Mouse (Mus musculus) ovary, postnatal 14 days (tissue): ENCODE measurements at regions not wholly inside any gene's neighbourhood (a gene's known extent, or its start where the extent isn't known, plus 50 kb on each side); places are given as distances from the start of the nearest gene placed in this dataset.

Source experiments
- DNase-seq: peaks from one replicate; pipeline ENCODE4 v3.0.0; 2022; ENCODE audit warnings: low spot score

DNA sequence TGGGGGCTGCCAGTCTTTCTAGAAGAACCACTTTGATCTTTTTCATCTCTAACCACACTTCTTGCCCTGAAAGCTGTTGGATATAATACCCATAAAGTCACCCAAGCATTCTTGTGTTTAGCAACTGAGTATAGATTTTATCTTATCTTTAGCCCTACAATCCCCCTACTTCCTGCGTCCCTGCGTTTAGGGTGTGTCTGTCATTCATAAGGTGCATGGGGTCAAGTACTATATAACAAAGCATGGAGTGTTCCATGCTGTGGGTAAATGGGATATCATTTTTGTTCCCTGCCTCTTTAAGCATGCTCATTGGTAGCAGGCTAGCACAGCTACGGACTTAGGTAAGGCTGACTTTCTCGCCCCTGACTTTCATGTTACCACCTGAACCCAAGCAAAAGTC lies 122.5 kb upstream of the Twist2 start:
- no peak for DNase-seq

DNA sequence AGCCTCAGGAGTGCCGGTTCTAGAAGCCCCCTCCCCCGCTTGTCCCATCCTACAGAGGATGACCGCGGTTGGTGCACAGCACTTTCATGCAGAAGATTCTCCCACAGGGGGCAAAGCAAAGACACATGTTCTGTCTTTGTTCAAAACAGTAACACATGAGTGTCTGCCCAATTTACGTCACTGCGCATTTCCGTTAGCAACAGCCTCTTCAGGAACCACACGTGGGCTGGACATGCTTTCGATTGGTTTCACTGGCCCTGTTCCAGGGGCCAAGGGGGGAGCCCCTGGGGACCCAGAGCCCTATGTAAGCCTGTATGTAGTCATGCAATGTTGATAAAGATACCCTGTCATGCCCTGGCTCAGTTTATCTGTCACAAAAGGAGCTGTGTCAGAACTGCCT lies 116.2 kb upstream of the Twist2 start:
- DNase-seq, result no peak

DNA sequence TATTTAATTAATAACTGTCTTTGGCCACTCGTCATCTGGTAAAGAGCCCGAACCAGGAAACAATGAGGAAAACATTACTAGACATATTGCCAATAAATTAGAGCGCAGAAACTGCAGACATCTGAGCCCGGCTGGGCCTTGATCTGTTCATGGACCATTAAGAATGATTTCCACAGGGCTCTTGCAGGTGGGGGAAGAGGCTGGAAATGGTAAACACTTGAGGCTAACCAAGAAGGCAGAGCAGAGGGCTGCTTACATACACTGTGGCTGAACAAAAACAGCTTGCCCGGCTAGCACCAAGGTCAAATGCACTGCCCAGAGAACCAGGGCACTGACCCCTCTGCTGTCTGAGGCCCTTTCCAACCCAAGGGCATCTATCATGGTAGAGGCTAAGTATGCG lies 115.5 kb upstream of the Twist2 start:
- no peak for DNase-seq

DNA sequence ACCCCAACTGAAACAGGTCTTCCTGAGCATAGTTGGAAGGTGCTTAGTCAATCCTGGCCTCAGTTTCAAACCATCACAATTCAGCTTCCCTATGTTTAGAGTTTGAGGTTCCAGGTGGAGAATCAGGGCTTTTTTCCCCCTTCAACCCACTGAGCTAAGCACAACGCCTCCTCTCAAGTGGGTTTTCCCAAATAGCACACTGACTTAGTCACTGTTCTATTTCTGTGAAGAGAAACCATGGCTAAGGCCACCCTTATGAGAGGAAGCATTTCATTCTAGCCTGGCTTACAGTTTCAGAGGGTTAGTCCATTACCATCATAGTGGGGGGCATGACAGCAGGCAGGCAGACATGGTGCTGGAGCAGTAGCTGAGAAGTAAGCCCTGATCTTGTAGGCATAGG lies 109.7 kb upstream of the Twist2 start:
- no peak for DNase-seq

DNA sequence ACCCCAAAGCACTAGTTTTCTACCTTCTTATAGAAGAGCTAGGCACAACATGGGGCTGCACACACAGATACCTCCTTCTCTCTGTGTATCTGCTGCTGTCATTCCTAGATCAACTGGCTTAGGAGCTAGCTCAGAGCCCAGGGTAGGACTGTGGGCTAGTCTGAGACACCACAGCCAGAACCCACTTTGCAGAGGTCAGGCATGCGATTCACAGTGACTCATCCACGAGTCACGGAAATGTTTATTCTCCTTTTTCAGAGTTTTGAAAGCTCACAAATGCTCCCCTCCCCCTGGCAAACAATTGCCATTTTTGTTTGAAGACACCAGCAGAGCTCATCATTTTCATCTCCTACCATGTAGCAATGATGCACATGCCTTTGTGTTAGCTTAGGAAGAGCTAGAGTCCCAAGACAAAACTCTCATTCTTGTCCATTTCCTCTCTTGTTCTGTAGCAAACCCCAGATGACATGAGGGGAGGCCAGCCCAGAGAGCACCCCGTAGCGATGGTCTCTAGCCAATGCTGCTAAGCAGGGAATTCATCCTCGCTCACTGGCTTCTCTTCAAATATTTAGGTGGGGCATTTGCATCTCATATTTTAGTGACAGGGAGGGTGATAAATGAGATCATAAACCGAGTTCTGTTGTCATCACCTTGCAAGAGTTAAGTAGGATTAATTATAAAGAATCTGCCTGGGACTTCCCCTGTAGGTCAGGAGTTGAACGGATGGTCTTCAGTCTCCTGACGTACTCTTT lies 108.4 kb upstream of the Twist2 start:
- no peak for DNase-seq

DNA sequence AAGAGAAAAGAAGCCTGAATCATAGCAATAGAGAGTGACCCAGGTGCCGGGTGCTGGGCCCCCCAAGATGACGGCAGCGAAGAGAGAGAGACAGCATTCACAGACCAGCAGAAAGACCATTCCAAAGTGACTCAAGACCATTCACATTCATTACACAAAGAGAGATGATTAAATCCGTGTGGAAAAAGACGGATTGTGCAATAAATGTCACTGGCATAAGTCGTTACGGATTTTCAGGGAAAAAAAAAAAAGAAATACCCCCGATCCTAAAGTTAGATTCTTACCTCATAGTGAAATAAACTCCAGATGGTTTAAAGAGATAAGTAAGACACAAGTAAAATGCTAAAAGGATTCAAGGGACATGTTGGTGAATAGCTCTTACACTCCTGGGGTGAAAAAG lies 104.2 kb upstream of the Twist2 start:
- DNase-seq, result no peak

DNA sequence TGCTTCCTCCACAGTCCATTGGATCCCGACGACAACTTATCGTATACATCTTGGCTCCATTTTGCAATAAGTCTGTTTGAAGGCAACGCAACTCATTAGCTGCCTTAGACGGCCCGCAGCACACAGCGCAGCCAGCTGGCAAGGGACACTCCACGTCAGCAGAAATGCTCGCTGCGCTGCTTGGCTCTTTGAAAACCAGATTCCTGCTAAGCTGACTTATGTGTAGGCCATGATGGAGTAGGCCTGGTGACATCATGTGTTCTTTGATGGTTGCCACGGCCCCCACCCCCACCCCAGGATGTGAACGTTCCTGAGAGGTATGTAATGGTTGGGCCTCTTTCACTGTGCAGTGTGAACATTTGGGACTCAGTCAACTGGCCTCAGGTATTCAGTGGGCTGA lies 99.8 kb upstream of the Twist2 start:
- no peak for DNase-seq

DNA sequence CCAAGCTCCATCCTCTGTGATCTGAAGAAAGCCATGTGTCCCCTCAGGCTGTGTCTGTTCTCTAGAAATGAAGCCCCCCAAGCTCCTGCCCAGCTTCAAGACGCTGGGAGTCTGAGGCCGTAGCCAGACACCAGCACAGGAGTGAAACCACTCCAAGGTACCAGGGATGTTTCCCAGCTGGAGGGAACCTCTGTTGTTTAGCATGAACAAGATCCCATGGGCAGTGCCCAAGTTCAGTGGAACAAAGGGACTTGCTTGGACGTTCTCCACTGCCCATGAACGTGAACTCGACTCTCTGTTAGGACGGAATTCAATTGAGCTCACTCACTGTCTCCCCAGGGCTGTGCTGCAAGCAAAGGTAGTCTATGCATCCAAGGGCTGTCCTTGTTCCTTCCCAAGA lies 99.2 kb upstream of the Twist2 start:
- DNase-seq, result no peak

DNA sequence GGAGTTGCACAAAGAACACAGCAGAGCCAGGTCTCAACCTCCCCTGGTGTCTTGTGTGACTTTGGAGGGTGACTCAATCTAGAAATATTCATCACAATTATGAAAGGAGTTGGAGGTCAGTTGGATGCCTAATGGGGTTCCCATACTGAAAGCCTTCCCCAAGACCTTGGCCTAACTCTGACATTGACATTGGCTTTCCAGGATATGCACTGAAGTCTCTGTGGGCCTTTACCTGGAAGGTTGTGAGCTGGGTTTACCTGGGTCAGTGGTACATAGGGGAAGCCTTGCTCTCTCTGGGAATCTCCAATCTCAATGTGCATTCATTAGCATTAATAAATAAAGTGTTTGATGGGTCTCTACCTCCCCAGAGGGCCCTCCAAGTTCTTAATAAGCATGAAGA lies 98.5 kb upstream of the Twist2 start:
- no peak for DNase-seq

DNA sequence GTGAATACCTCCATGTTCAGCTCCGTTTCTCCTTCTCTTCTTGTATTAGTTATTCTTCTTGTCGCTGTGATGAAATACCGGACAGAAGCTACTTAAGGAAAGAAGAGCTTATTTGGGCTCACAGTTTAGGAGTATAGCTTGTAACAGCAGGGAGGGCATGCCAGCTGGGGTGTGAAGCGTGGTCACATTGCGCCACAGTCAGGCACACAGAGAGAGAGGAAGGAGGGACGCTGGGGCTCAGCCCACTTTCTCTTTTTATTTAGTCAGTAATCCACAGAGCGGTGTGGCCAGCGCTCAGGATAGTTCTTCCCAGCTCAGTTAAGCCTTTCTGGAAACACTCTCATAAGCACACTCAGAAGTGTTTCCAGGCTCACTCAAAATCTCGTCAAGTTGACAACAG lies 95.8 kb upstream of the Twist2 start:
- no peak for DNase-seq

DNA sequence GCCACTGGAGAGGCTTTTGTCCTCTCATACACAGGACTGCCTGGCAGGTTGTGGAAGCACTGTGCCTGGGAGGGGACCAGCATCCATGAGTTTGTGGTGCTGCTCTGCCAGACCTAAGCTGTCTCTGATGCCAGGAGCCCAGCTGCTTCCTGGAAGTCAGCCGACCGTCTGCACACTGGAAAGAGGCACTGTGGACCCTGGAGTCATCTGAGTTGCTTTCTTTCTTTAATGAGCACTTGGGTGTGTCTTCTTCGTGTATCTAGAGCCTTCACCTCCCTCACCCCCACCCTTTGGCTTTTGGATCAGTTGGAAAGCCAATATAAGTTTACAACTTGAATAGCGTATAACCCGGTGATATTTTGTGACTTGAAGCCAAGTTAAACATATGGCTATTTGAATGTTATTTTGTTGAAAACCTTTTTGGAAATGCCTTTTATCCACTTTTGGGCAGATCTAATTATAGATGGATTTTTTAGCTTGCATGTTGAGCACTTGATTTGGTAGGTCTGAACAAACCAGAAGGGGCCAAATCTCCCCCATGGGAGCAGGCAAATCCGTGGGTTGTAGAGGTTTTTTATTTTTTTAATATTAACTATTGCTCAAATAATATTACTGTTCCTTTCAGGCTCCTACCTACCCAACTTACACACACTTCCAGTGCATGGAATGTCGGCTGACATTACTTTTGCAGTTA lies 92.6 kb upstream of the Twist2 start:
- no peak for DNase-seq

DNA sequence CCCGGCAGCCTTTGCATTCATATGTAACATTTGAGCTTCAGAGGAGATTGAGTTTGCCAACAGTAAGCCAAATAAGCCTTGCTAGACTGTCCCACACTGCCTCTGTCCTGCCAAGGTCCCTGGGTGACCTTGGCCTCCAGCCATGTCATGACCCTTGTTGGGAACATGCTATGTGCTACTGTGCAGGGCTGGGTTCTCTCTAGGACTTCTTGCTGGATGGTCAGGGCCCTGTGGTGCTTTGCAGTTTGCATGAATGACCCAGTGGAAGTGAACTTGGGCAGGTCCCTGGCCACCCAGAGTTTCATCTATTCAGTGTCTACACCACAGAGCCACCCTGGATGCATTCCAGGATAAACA lies 92.0 kb upstream of the Twist2 start:
- DNase-seq, result no peak

DNA sequence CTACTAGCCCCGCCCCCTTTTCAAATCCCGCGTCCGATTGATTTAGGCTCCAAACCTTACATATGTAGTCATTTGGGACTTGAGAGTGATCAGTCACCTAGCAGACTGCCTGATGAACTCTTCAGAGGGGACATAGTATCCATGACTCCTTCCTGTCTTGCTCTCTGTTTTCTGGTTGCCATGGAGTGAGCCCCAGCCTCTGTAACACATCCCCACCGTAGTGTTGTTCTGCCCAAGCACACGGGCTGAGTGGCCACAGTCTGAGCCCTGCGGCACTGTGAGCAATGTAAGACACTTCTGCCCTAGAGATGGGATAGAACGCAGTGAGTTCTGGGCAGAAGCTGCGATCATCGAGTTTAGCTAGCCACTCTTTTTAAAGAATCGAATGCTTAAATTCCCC lies 88.1 kb upstream of the Twist2 start:
- DNase-seq, result no peak

DNA sequence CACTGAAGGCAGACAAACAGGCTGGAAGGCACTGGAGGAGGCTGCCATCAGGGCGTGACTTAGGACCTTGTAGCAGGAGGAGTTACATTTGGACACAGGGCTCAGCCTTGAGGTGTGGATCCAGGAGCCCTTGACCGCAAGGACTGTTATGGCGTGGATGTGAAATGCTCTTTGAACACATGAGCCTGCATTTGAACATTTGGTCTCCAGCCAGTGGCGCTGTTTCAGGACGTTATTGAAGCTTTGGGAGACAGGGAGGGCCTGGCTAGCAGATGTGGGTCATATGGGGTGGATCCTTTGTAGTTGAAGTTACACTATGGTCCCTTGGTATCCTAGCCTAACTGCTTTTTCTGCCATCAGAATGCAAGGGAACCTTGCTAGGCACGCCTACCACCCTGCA lies 87.0 kb upstream of the Twist2 start:
- no peak for DNase-seq

DNA sequence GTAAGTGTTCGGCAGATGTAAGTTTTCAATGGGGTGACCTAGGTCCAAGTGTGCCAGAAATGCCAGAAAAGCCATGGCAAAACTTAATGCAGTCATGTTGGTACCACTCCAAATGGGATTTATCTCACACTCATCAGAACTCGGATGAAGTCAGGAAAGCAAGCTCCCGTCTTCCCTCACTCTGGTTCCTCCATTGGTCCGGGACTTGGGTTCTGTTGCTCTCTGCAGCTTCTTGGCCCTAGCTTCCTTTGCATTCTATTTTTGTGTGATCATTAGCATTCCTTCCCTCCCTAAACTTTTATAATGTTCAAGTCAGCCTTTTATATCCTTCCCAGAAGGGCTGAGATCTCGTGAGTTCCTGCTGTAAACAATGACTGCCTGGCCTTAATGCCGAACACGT lies 85.9 kb upstream of the Twist2 start:
- DNase-seq, result no peak

DNA sequence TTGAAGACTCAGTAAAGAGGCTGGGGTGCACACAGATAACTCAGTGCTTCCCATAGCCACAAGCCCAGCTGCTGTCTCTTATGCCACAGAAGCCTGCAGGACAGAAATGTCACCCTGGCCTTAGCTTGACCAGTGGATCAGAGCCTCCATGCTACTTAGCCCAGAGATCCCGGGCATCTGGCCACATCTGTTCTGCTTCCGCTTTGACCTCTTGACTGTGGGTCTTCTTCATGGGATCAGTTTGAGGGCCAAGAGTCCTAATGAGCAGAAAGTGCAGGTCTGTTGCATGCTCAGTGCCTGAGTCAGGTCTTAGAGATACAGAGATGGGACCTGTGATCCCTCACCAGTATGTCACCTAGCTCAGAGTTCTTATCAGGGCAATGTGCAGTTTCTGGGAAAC lies 85.5 kb upstream of the Twist2 start:
- no peak for DNase-seq

DNA sequence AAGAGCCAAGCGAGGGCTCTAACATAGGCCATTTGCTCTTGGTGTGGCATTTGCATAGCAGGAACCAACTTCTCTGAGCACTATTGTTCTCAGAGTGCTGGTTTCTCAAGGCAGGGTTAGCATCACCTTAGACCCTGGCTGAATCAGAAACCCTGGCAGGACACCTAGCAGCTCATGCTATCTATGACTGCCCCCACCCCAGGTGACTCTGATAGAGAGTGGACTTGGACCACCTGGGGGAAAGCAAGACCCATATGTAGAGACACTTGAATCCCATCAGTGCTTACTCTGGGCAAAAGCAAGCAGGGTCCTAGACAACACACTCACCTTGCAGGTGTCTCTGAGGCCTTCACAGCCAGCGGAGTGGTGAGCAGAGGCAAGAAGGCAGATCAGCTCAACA lies 84.4 kb upstream of the Twist2 start:
- DNase-seq, result no peak

DNA sequence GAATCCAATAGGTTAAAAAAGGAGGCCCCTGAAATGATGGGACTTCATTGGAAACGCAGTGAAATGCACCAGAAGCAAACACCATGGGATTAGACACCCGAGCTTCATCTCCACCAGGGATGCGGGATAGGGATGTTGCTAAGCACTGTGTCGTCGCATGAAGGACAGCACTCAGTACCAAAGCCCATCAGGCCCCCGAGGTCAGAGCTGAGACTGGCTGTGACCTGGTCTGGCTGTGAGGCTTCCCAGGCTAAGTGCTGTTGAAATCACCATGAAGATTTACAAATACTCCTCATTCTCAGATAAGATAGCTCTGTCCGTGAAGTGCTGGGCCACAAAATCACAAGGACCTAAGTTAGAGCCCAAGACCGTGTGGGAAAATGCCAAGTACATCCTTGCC lies 83.3 kb upstream of the Twist2 start:
- DNase-seq, result no peak

DNA sequence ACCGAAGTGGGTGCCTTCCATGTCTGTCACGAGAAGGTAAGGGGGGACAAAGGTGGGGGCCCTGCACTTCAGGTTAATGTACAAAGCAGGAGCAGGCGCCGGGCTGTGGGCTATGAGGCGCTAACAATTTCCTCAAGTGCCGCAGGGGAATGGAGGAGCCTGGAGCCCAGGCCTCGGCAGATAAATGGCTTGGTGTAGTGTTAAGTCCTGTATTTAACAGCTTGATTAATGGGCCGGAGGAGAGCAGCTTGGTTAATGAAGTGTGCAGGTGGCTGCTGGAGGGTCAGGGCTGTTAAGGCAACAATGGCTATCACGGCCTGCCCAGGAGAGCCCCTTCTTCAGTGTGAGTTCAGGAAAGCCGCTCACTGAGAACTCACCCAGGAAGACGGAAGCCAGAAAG lies 72.0 kb upstream of the Twist2 start:
- DNase-seq, result no peak

DNA sequence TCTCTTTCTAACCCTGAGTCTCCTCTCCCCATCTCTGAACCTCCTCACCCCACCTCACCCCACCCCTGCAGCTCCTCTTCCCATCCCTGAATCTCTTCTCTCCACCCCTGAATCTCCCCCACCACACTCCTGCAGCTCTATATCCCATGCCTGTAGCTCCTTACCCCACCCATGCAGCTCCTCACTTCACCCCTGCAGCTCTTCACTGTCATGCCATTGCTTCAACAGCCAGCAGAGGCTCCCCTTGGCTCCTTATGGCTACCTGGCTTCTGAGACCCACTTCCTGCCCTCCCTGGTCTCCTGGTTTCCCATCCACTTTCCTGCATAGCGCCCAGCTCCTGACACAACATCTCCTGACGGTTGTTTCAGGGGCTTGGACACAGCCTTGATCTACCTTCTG lies 71.0 kb upstream of the Twist2 start:
- DNase-seq, result no peak

DNA sequence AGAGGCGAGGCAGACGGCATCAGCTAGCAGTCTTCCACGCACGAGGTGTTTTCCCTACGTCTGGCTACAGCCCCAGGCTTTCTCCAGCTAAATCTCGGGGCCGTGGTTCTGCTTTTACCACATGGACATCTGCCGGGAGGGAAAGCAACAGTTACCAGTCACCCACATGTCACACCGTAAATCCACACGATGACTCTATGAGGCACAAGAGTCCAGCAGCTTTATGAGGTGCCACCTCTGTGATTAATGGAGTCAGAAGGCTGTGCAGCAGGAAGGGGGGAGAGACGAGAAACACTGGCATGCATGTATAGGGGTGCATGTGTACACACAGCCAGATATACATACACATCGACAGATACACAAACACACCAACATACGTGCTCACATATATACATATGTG lies 69.6 kb upstream of the Twist2 start:
- DNase-seq, result no peak

DNA sequence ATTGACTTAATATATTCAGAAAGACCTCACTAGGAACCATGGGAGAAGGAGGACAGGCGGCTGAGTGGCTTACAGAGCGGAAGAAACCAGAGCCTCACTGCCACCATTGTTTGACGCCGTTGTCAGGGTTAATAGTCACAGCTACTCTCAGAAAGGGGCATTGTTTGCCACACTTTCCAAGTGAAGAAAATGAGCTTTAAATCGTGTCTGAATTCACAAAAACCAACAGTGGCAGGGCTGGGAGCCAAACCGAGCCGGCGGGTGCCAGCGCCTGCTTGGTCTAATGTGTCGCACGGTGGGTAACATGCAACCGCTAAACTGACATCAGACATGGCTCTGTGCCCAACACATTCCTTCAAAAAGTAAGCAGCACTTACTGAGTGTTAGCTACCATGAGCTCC lies 68.8 kb upstream of the Twist2 start:
- no peak for DNase-seq

DNA sequence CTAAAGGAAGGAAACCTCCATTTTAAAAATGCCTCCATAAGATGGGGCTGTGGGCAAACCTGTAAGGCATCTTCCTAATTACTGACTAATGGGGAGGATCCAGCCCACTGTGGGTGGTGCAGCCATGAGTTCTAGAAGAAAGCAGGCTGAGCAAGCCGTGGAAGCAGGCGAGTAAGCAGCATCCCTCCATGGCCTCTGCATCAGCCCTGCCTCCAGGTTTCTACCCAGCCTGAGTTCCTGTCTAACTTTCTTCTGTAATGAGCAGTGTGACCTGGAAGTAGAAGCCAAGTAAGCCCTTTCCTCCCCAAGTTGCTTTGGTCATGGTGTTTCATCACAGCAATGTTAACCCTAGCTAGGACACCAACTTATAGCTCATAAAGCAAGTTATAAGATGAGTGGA lies 66.5 kb upstream of the Twist2 start:
- no peak for DNase-seq

DNA sequence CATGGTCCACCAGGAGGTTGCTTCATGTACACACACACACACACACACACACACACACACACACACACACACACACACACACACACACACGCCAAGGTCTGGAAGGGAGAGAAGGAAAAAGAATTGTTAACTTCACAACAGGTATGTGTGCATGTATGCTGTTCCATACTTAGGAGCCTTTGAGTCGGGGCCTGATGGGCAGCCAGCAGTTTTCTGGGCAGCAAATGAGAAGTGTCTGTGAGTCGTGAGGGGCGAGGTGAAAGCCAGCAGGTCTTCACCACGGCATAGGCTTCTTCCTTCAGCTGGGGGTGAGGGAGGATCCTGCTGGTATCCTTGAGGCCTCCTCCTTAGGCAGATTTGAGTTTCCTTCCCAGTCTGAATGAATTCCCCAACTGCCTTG lies 65.8 kb upstream of the Twist2 start:
- DNase-seq, result no peak
